Mouse (Mus musculus): ENCODE data around the gene Abcc10.

Gene Abcc10

DNA sequence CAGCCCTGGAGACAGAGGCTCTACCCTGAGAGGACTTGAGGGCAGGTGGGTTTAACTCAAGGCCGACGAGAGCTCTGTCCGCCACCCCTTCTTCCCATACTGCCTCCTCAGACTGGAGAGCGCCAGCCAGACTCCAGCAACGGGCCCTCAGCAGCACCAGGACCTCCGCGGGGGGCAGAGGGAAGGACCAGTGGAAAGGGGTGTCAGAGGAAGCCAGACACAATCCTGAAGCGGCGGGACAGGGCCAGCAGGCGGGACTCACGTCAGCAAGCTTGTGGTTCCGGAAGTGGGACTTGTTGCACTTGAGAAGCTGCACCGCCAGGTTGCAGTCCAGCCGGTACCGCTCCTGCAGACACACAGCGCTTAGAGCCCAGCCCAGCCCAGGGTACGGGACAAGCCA, 68.5 kb downstream of the Abcc10 start:
- in situ Hi-C loops (cut with MboI, MseI), result no loop called here

DNA sequence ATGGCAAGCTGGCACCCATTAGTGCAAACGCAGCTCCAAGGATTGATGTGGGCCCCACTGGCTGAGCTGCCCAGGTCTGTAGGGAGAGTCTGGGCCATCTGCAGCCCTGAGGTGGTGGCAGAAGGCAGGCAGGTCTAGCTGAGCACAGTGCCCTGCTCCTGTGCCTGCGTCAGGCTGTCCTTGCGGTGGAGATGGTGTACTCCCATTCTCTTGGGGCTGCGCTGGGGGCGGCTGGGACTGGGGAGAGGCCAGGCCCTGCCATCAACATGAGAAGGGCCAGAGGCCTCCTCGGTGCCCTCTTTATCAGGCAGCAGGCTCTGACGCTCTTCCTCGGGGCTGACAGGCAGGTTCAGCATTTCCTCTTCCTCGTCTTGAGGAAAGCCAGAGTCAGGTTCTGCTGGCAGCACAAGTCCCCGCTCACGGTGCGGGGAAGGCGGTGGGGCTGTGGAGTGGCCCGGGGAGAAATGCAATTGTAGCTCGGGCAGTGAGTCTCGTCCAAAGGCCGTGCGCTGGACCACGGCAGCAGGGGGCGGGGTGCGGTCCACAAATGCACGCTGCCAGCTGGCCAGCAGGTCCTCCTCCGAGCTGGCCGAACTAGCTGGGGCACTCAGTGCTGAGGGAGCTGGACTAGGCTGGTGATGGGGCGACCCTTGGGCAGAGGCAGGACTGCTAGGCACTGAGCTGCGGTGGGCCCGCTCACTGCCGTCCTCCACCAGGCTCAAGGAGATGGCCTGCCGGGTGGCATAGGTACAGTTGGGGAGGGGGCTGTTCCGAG, 69.7 kb downstream of the Abcc10 start:
- in situ Hi-C loops (cut with MboI, MseI), result no loop called here

DNA sequence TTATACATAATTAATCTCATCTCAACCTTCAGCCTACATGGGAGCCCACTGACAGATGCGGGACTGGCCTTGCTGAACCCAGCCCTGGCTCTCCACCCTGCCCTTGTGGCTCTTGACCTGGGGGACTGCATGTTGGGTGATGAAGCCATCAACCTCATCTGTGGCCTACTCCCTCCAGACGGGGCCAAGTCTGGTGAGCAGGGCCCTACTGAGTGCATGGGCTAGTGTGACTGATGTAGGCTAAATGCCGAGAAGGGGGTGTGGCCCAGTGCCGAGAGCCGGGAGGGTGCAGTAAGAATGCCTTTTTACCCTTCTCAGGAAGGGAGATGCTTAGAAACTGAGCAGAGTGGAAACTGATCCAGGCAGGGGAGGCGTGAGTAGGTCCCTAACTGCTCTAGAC, 73.0 kb downstream of the Abcc10 start:
- in situ Hi-C loops (cut with MboI, MseI), result no loop called here

DNA sequence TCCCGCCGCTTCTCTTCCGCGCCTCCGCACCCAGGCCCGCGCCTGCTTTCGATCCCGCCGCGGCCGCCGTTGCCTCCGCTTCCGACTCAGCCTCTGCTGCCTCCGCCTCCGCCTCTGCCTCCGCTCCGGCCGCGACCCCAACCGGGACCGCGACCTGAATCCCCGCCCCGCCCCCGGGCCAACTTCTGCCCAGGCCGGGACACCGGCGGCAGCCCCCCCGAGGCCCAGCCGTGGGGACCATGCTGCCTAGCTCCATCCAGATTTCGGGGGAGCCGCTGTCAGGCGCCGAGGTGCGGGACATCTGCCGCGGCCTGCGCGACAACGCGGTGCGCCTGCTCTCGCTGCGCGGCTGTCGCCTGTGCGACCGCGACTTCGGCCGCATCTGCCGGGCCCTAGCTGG, 74.0 kb downstream of the Abcc10 start:
- in situ Hi-C loops (cut with MboI, MseI), result no loop called here

DNA sequence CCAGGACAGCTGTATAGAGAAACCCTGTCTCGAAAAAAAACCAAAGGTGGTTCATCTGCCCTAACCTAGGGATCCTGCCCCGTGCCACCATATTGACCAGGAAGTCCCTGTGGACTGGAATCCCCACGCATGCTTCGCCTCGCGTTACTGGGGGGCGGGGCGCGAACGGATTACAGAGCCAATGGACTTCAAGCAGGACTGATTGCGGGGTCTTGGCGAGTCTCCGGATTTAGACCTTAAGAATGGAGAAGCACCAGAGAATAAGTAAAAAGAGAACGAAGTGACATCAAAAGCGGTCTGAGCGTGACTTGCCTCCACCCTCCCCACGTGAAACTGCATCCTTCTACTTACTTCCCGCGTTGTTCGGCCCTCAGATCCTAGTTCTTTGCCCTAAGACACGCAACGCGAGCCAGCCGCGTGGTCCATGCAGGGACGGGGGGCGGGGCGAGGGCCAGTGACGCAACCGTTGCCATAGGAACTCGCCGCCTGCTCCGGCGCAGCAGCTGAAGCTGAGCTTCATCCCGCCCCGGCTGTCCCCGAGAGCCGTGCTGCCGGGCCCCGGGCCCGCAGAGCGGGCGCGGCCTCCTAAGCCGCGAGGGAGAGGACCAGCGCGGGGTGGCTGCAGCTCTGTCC, 74.6 kb downstream of the Abcc10 start, which contains the start of gene Lrrc73:
Lrrc73 (plus strand) TSS at position 80 of the 633 bp plus-strand sequence.
- in situ Hi-C loops (cut with MboI, MseI), result no loop called here

All from T-helper 2 cell (primary cell).